Mouse (Mus musculus) limb, embryonic 14.5 days (tissue): ENCODE results near the gene Bst1. TPM values are rescaled to one million over a fixed set of nuclear protein-coding genes. Genes with fewer than 3 reads are reported as not detected.

Source experiments
- ATAC-seq: fragments of 200-750 bp; cut with Nextera tagmentation; 2 replicates; pipeline ENCODE4 v1.8.0; 2017; ENCODE audit warnings: low read depth, moderate number of reproducible peaks, moderate TSS enrichment; ENCODE audit not compliant: low FRiP score
- DNase-seq: peaks from one replicate; pipeline ENCODE4 v3.0.0-alpha.2; 2015; ENCODE audit warnings: low spot score
- H3K27ac ChIP-seq: fragments of 300-500 bp; sonication (generic); replicated peaks from 2 replicates; pipeline ENCODE4 v1.5.1; 2014; ENCODE audit warnings: low read depth, mild to moderate bottlenecking, low read length, moderate library complexity, mixed read lengths
- H3K27me3 ChIP-seq: fragments of 300-500 bp; sonication (generic); 2 replicates; pipeline ENCODE4 v1.6.1; 2014; ENCODE audit warnings: low read length, mixed read lengths; ENCODE audit not compliant: control insufficient read depth, insufficient read depth
- H3K36me3 ChIP-seq: fragments of 300-500 bp; sonication (generic); 2 replicates; pipeline ENCODE4 v1.6.1; 2014; ENCODE audit warnings: mild to moderate bottlenecking, low read length, moderate library complexity, mixed read lengths; ENCODE audit not compliant: control insufficient read depth, insufficient read depth
- H3K4me1 ChIP-seq: fragments of 300-500 bp; sonication (generic); 2 replicates; pipeline ENCODE4 v1.6.1; 2014; ENCODE audit warnings: antibody characterized with exemption, low read length, mixed read lengths; ENCODE audit not compliant: control insufficient read depth, insufficient read depth
- H3K4me2 ChIP-seq: fragments of 300-500 bp; sonication (generic); replicated peaks from 2 replicates; pipeline ENCODE4 v1.6.1; 2014; ENCODE audit warnings: low read depth, mild to moderate bottlenecking, low read length, moderate library complexity; ENCODE audit not compliant: severe bottlenecking
- H3K4me3 ChIP-seq: fragments of 300-500 bp; sonication (generic); replicated peaks from 2 replicates; pipeline ENCODE4 v1.5.1; 2014; ENCODE audit warnings: low read length
- H3K9ac ChIP-seq: fragments of 300-500 bp; sonication (generic); 2 replicates; pipeline ENCODE4 v1.6.1; 2014; ENCODE audit warnings: mild to moderate bottlenecking, low read depth, low read length, moderate library complexity; ENCODE audit not compliant: severe bottlenecking
- H3K9me3 ChIP-seq: fragments of 300-500 bp; sonication (generic); 2 replicates; pipeline ENCODE4 v1.6.1; 2016; ENCODE audit warnings: low read length; ENCODE audit not compliant: control insufficient read depth
- POLR2A ChIP-seq: fragments of 200-500 bp; IDR thresholded peaks from 2 replicates; pipeline ENCODE4 v1.8.0; 2012; ENCODE audit warnings: inconsistent platforms, mild to moderate bottlenecking, moderate library complexity, borderline replicate concordance; ENCODE audit not compliant: insufficient read depth, insufficient read length; ENCODE audit errors: extremely low read depth
- WGBS: fragments of 180-500 bp; shearing (Covaris S2); extraction: QIAGEN DNeasy Blood & Tissue Kit; methylation state at CpG from one replicate; pipeline ENCODE4 v1.1.7; 2014; 5-methylcytosine and 5-hydroxymethylcytosine counted together
- polyA plus RNA-seq, 2 experiments: library from polyadenylated mRNA; depleted of rRNA in 1 of 2; stranded (reverse) in 1 of 2; unstranded in 1 of 2; fragments of >200 nt; fragmentation: Nextera tagmentation in 1 of 2; extraction: Ambion mirVana in 1 of 2; gene quantifications; 2 replicates each; pipeline versions ENCODE4 v1.2.1 to v1.2.3; 2012 to 2014

The Bst1 gene
- polyA plus RNA-seq, 2 experiments, result 0.16 TPM; not detected in 1

DNA sequence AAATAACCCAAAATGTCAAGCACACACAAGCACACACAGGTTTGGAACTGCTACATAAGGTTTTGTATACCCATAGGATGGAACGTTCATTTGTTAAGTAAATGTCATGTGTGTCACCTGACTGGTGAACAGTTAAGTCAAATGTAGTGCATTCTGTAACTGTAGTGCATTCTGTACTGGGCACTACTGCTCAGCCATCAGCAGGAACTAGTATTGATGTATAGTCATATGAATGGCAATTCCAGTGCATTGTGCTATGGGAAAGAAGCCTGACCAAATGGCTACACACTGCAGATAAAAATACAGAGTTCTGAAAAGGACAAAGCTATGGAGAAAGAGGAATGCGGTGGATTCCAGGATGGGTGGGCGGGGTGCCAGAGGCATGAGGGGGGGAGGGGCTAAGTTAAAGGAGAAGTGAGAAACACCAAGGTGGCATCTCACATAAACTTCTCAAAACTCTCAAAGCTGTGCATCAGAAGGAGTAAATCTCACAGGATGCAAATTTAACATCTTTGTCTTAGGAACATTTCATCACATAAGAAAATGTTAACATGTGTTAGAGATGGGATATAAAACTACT lies 24.0 kb downstream of the Bst1 start:
- no peak for TF ChIP-seq POLR2A
- H3K36me3 ChIP-seq, result no peaks in the 10 kb centered on the region
- H3K27ac ChIP-seq, result no peak overlapping the region
- WGBS, result 67% methylated on average over 3 of the region's 3 CpGs
- no peak overlapping the region for H3K4me2 ChIP-seq
- no peak overlapping the region for H3K9ac ChIP-seq
- peaks cover 5% of the 10 kb centered on the region; the same call in 1 of the 2 replicates for H3K9me3 ChIP-seq
- H3K27me3 ChIP-seq, result no peaks in the 10 kb centered on the region
- ATAC-seq (no peak), DNase-seq (no peak)
- H3K4me3 ChIP-seq, result no peak overlapping the region
- H3K4me1 ChIP-seq, result no peaks in the 10 kb centered on the region

DNA sequence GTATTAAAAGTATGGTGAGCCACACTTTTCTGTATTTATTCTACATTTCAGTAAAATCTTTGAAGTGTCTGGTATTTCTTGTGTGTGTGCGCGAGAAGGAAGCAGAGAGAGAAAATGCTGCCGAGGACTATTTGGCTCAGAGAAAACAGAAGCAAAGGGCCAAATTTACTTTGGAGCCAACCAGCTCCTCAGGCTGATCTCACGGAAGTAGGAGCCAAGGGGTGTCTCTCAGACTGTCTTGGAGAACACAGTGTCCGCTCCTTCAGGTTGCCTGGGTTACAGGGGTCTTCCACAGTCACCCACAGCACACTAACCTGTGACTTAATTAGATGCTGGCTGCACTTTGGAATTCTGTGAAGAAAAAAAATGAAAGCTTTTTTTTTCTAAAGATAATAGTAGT lies 26.4 kb downstream of the Bst1 start:
- TF ChIP-seq POLR2A, result no peak
- Histone ChIP-seq H3K27ac (no peak overlapping the region), H3K9ac (no peak overlapping the region), H3K27me3 (no peaks in the 10 kb centered on the region), H3K4me3 (no peak overlapping the region), H3K4me1 (no peaks in the 10 kb centered on the region), H3K36me3 (no peaks in the 10 kb centered on the region), H3K9me3 (peaks cover 5% of the 10 kb centered on the region; the same call in 1 of the 2 replicates), H3K4me2 (no peak overlapping the region)
- WGBS, result 84% methylated on average over 5 of the region's 5 CpGs
- DNase-seq, result no peak
- no peak for ATAC-seq

DNA sequence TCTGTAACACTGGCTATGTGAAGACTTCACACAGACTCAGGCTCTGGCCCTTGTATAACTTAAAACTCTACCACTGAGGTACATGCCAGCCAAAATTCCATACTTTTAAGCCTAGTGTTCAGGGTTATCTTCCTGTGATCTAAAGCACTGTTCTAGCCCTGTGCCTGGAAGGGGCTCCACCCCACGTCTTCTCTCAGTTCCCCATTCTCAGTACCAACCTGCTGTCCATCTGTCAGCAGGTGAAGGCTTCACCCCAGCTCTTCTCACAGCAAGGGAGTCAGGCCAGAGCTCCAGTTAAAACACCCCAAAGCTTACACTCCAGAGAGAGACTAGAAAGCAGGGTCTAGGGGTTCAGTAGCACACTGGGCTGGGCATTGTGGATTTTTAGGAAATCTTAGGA lies 27.0 kb downstream of the Bst1 start:
- 48% methylated on average over 1 of the region's 1 CpGs for WGBS

DNA sequence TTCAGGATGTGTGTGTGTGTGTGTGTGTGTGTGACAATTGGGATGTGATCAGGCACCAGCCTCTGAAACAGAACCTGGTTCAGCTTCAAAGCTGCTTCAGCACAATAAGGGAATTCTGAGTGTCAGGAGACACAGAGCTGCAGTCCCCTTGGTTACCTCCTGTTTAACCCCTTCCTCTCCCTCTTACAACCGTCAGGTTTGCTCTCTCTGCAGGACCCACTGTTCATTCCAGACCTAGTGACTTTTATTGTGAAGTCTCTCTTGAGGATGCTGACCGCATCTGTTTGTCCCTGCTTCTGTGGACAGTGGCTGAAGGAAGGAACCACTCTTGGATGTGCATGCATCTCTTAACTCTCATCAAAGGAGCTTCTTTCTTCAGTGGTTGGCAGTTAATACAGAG lies 27.5 kb downstream of the Bst1 start:
- Histone ChIP-seq H3K4me2 (no peak overlapping the region), H3K9ac (no peak overlapping the region), H3K9me3 (peaks cover 5% of the 10 kb centered on the region; the same call in 1 of the 2 replicates), H3K27me3 (no peaks in the 10 kb centered on the region), H3K4me3 (no peak overlapping the region), H3K36me3 (no peaks in the 10 kb centered on the region), H3K27ac (no peak overlapping the region), H3K4me1 (no peaks in the 10 kb centered on the region)
- WGBS, result 18% methylated on average over 2 of the region's 2 CpGs
- ATAC-seq (no peak), DNase-seq (no peak)
- TF ChIP-seq POLR2A, result no peak

More for the DNA sequence above, 27.0 kb downstream of the Bst1 start:
- peaks cover 5% of the 10 kb centered on the region; the same call in 1 of the 2 replicates for H3K9me3 ChIP-seq
- H3K4me1 ChIP-seq, result no peaks in the 10 kb centered on the region
- no peak overlapping the region for H3K9ac ChIP-seq
- no peaks in the 10 kb centered on the region for H3K27me3 ChIP-seq
- H3K36me3 ChIP-seq, result no peaks in the 10 kb centered on the region
- H3K27ac ChIP-seq, result no peak overlapping the region
- H3K4me3 ChIP-seq, result no peak overlapping the region
- TF ChIP-seq POLR2A, result no peak
- DNase-seq, result no peak
- H3K4me2 ChIP-seq, result no peak overlapping the region
- ATAC-seq, result no peak

DNA sequence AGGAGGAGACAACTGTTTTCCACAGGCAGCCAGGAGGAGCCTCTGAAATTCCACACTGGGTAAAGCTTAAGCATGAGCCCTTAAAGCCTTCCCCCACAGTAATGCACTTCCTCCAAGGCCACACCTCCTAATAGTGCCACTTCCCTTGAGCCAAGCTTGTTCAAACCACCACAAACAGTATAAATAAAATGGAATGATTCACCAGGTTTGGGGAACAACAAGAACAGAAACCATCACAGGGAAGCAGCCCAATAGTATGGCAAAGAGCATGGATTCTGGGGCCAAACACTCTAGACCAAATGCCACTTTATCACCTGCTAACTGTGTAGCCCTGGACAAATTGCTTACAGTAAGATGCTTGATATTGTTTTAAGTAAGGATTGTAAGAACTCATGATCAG lies 28.9 kb downstream of the Bst1 start:
- ATAC-seq (no peak), DNase-seq (no peak)
- no peaks in the 10 kb centered on the region for H3K4me1 ChIP-seq
- H3K4me2 ChIP-seq, result no peak overlapping the region
- H3K27me3 ChIP-seq, result no peaks in the 10 kb centered on the region
- TF ChIP-seq POLR2A, result no peak
- H3K27ac ChIP-seq, result no peak overlapping the region
- no peak overlapping the region for H3K4me3 ChIP-seq
- H3K9me3 ChIP-seq, result peaks cover 5% of the 10 kb centered on the region; the same call in 1 of the 2 replicates
- H3K36me3 ChIP-seq, result no peaks in the 10 kb centered on the region
- no peak overlapping the region for H3K9ac ChIP-seq
